Mouse (Mus musculus) cerebellum, postnatal 36 days (tissue): ENCODE measurements at regions not wholly inside any gene's neighbourhood (a gene's known extent, or its start where the extent isn't known, plus 50 kb on each side); places are given as distances from the start of the nearest gene placed in this dataset.
A peak's percentile ranks its signal among the peaks of the same experiment; 100 is the strongest.
"Not testable (repeated sequence)": the region's sequence is repeated elsewhere in the genome, so short reads cannot be mapped to it uniquely, and the experiment has no call there.

Experiments used
- DNase-seq, 2 experiments: peaks; one replicate each; pipeline ENCODE4 v3.0.0; 2021 to 2022; ENCODE audit warnings: mixed read lengths in 2 of 2

DNA sequence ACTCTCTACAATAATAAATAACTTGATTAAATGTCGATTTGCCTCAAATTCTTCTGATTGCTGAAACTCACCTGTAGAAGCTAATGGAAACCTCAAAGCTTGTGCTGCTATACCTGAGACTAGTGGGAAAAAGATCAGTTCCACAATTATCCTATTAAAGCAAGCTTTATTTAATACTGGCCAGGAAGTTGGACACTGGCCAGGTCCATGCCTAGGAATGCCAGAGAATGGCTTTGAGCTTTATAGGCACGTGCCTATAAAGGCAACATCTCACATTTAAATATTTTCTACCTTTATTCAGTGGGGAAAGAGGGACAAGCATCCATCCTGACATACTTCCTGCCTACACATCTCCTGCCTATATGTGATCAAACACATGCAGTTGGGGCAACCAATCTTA lies 575.8 kb downstream of the Cypt12 start:
- peak in 1 of 2 experiments; percentile 3 for DNase-seq

DNA sequence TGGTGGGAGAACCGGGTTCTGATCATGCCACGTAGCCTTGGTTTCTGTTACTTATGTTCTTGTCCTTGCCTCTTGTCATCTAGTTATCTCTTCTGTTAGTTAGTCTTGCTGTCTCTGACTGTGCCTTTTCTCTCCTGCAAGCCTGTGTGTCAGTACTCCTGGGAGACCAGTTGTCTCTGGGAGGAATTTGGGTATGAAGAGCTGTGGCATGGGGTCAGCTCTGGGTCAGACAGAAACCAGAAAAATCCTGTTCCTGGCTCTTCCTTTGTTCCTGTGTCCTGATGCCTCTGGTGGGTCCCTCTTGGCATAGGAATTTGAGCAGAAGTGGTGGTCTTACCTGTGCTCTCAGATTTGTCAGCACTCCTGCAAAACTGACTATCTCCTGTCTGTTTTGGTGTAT lies 609.0 kb downstream of the Cypt12 start:
- DNase-seq, result no peak

DNA sequence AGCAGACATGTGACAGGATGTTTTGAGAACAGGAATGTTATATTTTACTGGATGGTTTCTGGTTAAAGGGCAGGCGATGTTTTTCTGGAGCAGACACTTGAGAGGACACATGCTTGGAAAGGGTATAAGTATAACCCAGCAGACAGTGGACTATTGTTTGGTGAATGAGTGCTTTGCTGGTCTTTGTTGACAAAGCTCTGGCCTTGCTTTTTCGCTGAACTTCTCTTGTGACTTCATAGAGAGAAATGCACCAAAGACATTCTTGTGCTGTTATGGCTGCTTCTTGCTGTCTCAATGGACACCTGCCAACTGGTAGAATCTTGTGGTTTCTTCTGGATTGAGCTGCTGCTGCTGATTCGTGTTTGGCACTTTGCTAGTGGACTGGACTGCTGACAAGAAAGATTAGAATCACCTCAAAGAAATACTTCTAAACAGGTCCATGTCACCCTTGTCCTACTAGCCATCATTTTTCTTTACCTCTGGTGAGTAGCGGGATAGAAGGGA lies 612.1 kb downstream of the Cypt12 start:
- DNase-seq, result no peak

DNA sequence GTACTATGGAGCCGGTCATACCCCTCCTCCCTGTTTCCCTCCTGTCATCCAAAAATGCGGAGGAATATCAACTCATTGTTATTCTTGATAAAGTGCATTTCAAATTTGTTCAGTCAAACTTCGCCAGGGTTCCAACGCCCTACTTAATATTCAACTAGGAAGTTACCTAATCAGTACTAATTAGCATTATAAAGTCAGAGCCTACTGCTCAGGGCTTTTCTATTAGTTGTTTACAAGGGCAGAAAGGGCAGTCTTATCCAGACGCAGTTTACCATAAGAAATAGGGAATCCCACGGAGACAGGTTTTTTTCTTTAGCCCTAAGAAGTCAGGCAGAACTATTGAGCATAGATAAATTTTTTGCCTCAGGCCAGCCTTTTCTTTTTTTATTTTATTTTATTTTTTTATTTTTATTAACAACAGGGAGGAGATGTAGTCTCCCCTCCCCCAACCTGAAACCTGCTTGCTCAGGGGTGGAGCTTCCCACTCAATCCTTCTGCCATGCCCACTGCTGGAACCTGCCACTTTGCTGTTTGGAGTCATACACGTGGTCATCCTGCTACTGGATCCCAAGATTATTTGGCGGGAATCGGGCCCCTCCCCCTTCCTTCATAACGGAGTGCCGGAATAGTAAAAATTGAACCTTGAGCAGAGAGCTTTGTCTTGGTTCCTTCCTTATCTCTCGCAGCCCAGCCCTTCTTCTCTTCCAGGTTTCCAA lies 632.9 kb downstream of the Cypt12 start:
- not testable (repeated sequence) for DNase-seq

DNA sequence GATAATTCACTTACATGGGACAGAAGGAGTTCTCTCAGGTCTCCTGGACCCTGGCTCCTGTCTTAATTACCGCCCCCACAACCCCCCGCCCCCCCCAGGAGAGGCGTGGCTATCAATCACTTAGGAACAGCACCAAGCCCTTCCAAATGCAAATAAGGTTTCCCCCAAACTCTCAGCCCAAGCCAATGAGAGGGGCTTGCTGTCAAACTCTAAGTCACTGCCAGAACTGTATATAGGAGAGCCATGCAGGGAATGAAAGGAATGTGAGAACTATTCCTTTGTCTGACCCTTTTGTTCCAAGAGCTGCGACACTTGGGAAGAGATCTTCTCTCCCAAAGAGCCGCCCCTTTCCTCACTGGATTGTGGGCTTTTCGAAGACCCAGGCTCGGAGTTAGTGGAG lies 672.4 kb downstream of the Cypt12 start:
- no peak for DNase-seq

DNA sequence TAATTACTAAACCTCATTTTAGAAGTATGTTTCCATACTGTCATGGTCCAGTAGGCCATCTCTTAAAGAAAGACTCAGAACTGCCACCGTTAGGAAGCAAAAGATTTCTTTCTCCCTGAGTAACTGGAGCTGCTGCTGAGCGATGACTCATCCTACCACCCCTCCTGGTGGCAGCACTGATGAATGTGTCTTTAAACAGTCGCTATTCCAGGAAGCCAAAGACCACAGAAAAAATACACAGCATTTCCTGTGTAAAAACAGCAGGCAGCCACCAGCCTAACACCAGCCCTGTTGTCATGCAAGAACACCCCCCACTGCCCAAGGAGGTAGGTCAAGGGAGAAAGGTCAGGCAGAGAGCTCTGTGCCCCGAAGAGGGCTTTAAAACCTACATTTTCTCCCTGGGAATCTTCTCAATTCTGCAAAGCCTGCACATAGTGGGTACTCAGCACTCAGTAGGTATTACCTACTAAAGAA lies 675.7 kb downstream of the Cypt12 start:
- peak; percentile 42 to 50 for DNase-seq

DNA sequence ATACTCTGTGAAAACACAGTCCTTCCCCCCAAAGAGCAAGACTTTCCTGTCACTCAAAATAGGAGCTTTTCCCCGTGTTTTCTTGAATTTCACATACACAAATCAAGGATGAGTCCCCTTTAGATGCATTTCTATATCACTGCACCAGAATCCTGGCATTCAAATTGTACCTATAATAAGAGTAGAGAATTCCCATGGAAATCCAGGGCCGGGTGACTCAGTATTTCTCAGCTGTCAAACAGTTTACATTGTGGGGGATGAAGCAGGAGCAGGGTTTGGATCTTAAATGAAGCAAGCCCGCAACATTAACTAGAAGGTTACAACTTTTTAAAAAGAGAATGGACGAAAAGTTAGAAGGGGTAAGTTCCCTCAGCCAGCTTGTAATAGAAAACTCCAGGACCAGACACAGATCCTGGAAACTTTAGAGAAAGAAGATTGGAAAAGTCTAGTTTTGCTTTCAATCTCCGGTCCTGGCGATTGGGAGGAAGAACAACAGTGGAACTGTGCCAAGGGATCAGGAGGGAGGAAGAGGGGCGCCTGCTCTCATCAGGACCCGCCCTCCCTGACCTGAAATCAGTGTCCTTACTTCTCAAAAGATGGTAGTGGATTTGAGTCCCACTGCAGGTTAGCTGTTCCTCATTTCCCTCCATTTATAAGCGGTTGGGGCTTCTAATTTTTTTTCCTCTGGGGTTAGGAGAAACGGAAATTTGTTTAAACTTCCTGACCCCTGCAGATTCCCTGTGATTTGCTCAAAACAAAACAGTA lies 676.4 kb downstream of the Cypt12 start:
- DNase-seq, result peak; percentile 9 to 25

DNA sequence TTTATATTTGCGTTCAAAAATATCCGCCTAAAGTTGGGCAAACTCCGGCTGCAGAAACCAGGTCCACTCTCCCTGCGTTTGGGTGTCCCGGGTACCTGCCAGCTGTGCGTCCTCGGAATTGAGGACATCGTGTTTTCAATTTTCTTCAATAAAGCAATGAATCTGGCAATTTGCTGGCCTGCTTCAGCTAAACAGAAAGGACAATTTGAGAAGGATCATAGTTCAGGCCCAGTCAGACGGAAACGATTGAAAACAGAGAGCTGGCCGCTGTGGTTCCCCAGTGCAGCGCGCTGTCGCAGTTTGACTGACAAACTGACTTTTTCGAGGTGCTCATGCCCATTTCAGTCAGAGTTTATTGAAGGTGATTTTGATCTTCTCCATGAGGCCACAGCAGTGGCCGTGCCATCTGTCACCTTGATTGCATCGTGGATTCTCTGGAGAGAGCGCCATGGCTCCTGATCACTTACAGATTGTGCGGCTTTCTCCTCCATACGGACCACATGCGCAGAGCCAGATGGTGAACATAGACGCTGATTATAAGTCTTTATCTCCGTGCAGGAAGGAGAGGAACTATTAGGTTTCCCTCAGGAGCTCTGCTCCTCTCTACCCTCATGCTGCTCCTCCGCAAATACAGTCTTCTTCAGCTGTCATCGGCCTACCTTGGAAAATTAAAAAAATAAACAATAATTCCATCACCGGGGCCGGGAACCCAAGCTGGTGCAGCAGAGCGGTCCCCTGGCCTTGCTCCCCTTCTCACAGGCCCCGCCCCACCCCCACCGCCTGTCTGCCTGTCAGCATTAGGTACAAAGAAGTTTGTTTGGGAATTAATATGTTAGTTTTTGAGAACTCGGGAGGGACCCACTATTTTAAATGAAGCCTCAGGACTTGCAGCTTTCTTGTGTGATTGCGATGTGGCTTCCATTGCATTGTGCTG lies 677.5 kb downstream of the Cypt12 start:
- DNase-seq, result peak; percentile 81 to 85

DNA sequence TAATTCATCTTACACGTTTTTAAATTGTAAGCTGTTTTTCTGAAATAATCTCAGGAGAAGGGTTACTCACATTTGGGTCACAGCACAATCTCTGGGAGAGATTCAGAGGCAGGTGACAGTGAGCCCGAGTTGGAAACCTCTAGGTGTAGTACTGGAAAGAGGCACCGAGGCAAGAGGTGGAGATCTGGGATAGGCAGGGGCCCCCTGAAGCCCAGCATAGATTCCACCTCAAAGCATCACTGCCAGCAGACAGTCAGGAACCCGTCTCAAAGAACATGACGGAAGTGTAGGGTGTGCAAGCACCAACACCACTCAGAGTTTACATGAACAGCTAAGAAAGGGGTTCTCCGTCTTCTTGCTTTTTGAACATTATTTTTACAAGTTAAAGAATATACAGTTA lies 678.2 kb downstream of the Cypt12 start:
- peak in 1 of 2 experiments; percentile 15 for DNase-seq

DNA sequence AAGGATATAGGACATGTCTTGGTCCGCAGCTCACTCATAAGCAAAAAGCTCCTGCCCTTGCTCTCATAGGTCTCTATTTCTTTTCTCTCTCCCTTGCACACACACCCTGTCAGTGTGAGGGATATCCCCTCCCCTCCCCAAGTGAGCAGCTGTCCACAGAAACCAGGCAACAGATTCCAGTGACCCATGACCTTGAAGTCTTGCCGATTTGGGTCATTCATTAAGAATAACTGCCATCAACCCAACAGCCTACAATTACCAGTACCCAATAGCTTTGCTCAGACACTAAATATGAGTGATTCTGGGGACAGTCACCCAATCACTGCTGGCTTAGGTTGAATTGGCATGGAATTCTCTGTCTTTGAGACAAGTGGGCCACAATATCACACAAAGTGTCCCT lies 678.6 kb downstream of the Cypt12 start:
- DNase-seq, result no peak

DNA sequence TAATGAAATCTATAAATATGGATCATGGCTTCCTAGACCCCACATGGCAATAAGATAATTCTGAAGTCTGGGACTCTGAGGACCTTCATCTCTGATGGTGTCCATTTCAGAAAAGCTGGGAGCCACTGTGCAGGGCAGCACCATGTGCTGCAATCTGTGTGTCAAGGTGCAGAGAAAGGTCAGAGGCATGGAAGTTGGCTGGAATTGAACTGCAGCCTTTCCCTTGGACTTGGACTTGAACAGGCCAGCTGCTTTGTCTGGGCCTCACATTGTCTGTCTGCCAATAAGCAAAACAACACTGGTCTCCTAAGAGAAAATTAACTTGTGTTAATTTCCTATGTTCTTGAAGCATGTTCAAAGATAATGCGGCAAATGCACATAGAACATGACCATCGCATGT lies 681.0 kb downstream of the Cypt12 start:
- DNase-seq, result no peak

DNA sequence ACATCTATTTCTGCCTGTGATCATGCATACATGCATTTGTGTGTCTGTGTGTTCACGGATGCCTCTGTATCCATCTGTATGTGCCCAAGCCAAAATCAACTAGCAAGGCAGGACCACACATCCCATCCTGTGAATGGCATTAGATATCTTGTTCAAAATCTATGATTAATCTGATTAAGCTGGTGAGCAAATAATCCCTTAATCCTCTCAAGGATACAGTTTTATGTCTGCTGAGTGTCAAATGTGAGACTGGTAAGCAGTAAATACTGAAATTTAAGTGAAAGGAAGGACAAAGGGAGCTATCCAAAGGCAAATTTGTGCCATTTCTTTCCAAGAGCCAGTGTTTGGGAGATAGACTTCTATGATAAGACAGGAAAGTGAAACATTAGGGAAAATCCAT lies 683.4 kb downstream of the Cypt12 start:
- DNase-seq, result no peak

DNA sequence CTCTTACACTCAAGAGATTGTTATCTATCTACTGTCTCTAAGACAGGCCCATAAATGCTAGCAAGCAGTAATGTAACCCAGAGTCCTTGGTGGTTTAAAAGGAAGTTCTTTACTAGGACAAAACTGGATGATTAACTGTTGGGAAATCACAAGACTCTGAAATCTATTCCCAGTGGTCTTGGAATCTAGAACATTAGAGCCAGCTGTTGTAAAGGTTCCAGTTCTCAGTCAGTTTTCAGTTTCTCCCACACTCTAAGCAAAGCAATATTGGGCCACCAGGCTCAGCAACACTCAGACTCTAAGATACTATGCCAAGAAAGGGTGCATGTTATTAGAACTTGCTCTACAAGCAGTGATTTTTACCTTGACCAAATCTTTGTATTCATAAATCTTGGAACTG lies 686.6 kb downstream of the Cypt12 start:
- no peak for DNase-seq

DNA sequence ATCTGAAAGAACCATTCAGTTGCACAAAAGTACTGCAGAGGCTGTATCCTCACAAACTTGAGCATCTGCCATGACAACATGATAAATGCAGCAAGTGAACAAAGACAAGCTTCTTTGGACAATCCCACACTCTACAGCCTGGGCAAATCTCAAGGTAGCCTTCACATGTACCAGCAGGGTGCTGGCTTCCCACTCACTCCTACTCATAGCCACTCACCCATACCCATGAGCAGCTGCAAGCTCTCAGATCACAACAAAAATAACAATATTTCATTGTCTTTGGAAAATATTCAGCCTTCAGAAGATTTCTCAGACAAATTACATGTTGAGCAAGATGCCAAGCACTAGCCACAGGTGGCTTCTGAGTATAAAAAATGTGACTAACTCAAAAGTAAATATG lies 689.3 kb downstream of the Cypt12 start:
- no peak for DNase-seq

DNA sequence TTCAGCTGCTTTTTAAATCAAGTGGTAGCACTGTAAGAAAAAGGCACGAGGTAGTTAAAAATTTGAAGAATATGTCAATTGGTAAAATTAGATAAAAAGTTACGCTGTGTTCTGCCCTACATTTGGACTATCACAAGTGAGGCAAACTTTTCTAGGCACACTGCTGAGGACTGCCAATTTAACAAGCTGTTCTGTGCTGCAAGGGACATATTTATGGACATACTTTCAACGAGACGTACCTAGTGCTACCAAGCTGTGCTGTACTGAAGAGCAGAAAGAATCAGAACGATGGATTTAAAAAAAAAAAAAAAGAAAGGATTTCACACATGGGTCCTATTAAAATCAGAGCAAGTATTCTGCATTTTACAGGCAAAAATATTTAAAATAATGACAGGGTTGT lies 692.1 kb downstream of the Cypt12 start:
- DNase-seq, result no peak

DNA sequence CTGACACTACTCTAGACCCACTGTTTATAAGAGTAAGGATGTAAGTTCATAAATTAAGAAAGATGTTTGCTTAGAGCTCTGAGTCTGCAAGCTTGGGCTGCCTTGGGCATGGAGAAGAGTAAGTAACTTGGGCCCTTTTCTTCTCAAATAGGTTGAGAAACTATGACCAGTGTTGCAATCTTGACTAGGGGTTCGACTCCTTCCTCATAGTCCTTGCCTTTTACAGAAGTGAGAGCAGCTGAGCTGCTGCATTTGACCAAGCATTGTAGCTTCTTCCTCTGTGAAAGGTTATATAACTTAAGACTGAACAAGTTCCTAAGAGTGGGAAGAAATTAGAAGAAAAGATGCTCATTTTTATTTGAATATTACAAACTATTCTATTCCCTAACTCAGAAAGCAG lies 693.5 kb downstream of the Cypt12 start:
- no peak for DNase-seq

DNA sequence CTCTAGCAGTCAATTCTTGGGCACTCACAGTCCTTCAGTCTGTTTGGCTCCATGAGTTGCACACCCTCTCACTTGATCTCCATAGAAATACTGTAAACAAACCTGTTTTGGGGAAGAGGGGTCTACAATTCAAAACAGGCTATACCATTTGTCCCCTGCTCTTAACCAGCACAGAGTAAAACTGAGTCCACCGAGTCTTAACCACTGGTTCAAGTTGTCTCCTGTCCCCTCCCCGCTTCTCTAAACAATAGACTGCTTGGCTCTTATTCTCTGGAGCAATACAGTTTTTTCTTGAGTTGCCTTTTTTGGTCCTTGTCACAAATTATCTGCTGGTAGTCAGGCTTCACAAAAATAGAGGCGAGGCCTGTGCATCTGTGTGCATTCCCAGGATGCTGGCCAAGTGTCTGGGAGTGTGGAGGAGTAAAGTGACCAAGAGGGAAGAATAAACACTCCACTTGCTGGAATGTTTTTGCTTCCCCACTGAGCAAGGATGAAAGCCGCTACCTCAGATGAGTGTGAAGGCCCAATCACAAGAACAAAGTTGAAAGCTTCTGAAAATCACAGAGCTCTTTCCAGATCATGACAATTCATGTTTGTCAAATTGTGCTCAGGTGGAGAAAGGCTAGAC lies 695.3 kb downstream of the Cypt12 start:
- DNase-seq, result no peak

DNA sequence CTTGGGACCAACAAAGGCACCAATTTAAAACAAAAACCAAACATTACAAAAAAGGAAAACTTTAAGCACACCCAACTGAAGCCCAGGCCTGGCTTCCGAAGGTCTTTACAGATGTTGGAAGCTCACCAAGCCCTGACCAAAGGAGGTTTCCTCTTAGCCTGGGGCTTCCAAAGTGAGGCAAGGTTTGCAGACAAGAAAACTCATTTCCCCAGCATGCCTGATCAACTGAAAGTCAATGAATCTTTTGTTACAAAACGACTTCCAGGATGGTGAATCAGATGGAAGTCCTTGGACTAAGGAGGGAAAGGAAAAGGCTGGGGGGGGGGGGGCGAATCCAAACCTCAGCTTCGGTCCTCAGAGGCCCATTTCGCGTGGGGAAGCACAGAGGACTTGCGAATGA lies 697.3 kb downstream of the Cypt12 start:
- DNase-seq, result no peak

DNA sequence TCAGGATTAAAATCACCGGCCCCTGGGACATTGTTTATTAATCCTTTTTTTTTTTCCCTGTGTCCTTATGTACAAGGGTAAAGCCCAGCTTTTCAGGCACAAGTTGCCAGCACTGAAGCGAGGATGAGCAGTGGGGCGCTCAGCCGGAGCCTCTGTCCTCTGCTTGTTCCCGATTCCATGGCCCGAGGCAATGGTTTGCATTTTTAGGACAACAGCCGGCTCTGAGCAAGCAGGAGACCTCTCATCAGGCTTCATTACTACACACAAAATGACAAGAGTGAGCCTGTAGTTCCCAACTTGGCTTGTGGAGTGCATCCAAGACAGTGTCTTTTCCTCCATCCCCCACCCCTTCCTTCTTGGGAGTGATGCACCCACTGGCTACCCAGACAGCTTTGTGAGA lies 697.7 kb downstream of the Cypt12 start:
- peak in 1 of 2 experiments; percentile 19 for DNase-seq

DNA sequence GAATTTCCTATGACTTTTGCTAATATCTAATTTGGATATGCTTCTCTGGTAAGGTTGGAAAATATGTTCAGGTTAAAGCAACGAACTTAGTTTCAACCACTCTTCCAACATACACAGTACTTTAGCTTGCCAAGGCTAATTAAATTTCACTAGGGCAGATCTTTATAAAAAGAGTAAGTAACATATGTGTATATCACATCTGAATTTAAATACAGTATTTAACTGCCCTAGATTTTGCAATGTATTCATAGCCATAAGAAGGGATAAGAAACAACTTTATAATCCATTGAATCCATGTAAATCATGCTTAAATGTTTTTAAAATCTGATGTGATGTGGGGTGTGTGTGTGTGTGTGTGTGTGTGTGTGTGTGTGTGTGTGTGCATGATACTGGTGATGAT lies 705.3 kb downstream of the Cypt12 start:
- no peak for DNase-seq

DNA sequence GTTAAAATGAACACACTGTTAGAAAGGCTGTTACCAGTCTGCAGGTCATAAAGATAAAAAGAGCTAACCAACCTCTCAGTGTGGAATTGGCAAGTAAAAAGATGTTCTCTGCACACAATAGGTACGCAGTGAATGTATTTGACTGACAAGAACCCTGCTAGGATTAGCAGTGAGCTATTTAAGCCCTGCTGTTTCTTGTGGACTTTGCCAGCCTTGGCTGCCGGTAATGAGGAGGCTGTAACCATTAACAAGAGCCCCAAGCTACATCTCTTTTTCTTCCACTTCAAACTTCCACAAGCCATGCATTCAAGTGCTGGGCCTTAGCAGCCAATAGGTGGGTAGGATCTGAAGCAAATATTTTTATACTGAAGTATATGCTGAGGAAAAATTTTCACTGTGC lies 717.5 kb downstream of the Cypt12 start:
- no peak for DNase-seq

DNA sequence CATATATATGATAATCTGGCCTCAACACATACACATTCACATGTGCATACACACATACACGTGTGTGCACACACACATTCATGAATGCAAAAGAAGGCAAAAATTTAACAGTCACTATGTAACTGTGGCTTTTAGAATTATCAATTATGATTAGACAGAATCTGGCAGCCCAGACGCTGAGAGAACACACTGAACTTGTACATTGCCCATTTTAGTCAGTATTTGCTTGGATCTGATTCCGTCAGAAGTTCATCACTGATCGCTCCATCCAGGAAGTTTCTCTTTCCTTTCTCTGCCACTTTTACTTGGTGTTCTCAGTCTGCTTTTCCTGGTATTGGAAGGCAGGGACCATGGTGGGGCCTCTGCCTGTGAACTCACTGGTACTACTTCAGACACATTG lies 719.5 kb downstream of the Cypt12 start:
- DNase-seq, result no peak

DNA sequence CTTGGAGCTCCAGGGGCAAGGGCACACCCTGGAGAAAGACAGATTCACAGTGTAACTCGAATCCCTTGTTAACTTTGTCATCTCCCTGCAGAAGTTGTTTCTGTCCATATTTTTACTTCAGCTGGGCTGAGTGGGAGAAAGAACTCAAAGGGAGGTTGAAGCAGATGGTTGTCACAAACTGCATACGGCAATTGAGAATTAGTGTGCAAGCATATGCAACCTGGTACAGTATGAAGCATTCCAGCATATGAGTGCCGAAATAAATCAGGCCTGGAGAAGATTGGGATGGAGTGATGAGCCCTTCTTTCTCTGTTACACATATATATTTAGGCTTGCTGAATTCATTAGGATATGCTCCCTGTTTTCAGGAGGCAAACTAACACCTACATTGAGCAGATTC lies 720.7 kb downstream of the Cypt12 start:
- no peak for DNase-seq
